Mouse (Mus musculus): ENCODE data around the gene Lrwd1. TPM values are rescaled to one million over a fixed set of nuclear protein-coding genes. Genes with fewer than 3 reads are reported as not detected.

Lrwd1 gene
- polyA plus RNA-seq, 1 experiment from 2014 or later, result 37.7 TPM

- peak overlapping the region; percentile 52 for H3K4me3 ChIP-seq
- peak overlapping the region; percentile 83 for H3K4me2 ChIP-seq (replicated peaks)
- WGBS, result 2% methylated on average over 23 of the region's 23 CpGs
- no peaks in the 10 kb centered on the region for H3K9me3 ChIP-seq
- peaks cover 17% of the 10 kb centered on the region for H3K4me1 ChIP-seq
- ATAC-seq (ENCODE audit: low FRiP score, low read depth), result peak; percentile 26; the same call in 1 of the 2 replicates
- no peak overlapping the region for H3K27ac ChIP-seq
- H3K9ac ChIP-seq, result peak overlapping the region; percentile 49; the same call in 1 of the 2 replicates
- no peaks in the 10 kb centered on the region for H3K36me3 ChIP-seq
- peaks cover 14% of the 10 kb centered on the region for H3K27me3 ChIP-seq (replicated peaks)
Observed at GRCm38 (mm10) chr5:136084144-136084881, 51.6 kb downstream of the Lrwd1 start.

GRCm38 (mm10) chr5:136083669-136084107 lies 52.2 kb downstream of the Lrwd1 start, which contains the start of gene Rasa4:
Gene Rasa4 (plus strand): TSS chr5:136083916.
- peaks cover 14% of the 10 kb centered on the region for H3K27me3 ChIP-seq (replicated peaks)
- H3K9ac ChIP-seq, result peak within 1 kb of the TSS; percentile 49; the same call in 1 of the 2 replicates
- H3K4me2 ChIP-seq (replicated peaks), result peak within 1 kb of the TSS; percentile 83
- no peaks in the 10 kb centered on the region for H3K36me3 ChIP-seq
- peak within 1 kb of the TSS; percentile 52 for H3K4me3 ChIP-seq
- WGBS, result under 1% methylated on average over 27 of the region's 28 CpGs
- no peak within 1 kb of the TSS for H3K27ac ChIP-seq
- ATAC-seq (ENCODE audit: low FRiP score, low read depth), result peak; percentile 93
- H3K4me1 ChIP-seq, result peaks cover 17% of the 10 kb centered on the region
- H3K9me3 ChIP-seq, result no peaks in the 10 kb centered on the region

GRCm38 (mm10) chr5:136082345-136082744 lies 53.5 kb downstream of the Lrwd1 start:
- Histone ChIP-seq H3K9me3 (no peaks in the 10 kb centered on the region), H3K36me3 (no peaks in the 10 kb centered on the region), H3K4me2 (replicated peaks) (no peak overlapping the region), H3K4me1 (peaks cover 17% of the 10 kb centered on the region), H3K27ac (no peak overlapping the region), H3K4me3 (no peak overlapping the region), H3K9ac (no peak overlapping the region), H3K27me3 (replicated peaks) (peaks cover 14% of the 10 kb centered on the region)
- no peak for ATAC-seq (ENCODE audit: low FRiP score, low read depth)
- WGBS, result 76% methylated on average over 4 of the region's 4 CpGs

GRCm38 (mm10) chr5:136078136-136078535 lies 57.7 kb downstream of the Lrwd1 start:
- no peak overlapping the region for H3K27ac ChIP-seq
- no peaks in the 10 kb centered on the region for H3K36me3 ChIP-seq
- no peak for ATAC-seq (ENCODE audit: low FRiP score, low read depth)
- H3K27me3 ChIP-seq (replicated peaks), result no peaks in the 10 kb centered on the region; the same call in 1 of the 2 replicates
- H3K9ac ChIP-seq, result no peak overlapping the region
- no peaks in the 10 kb centered on the region for H3K9me3 ChIP-seq
- H3K4me2 ChIP-seq (replicated peaks), result no peak overlapping the region
- no peaks in the 10 kb centered on the region for H3K4me1 ChIP-seq
- no peak overlapping the region for H3K4me3 ChIP-seq
- 93% methylated on average over 5 of the region's 5 CpGs for WGBS

- Histone ChIP-seq H3K27me3 (replicated peaks) (no peaks in the 10 kb centered on the region; the same call in 1 of the 2 replicates), H3K4me1 (no peaks in the 10 kb centered on the region), H3K9ac (no peak overlapping the region), H3K4me2 (replicated peaks) (no peak overlapping the region), H3K36me3 (no peaks in the 10 kb centered on the region), H3K4me3 (no peak overlapping the region), H3K9me3 (no peaks in the 10 kb centered on the region), H3K27ac (no peak overlapping the region)
- 86% methylated on average over 9 of the region's 9 CpGs for WGBS
- no peak for ATAC-seq (ENCODE audit: low FRiP score, low read depth)
Observed at GRCm38 (mm10) chr5:136077001-136077550, 58.8 kb downstream of the Lrwd1 start.

- no peak for ATAC-seq (ENCODE audit: low FRiP score, low read depth)
- WGBS, result 54% methylated on average over 7 of the region's 7 CpGs
Observed at GRCm38 (mm10) chr5:136076284-136076683, 59.6 kb downstream of the Lrwd1 start.

GRCm38 (mm10) chr5:136075076-136075475 lies 60.8 kb downstream of the Lrwd1 start:
- no peaks in the 10 kb centered on the region for H3K9me3 ChIP-seq
- no peak overlapping the region for H3K27ac ChIP-seq
- H3K27me3 ChIP-seq (replicated peaks), result no peaks in the 10 kb centered on the region; the same call in 1 of the 2 replicates
- no peak for ATAC-seq (ENCODE audit: low FRiP score, low read depth)
- H3K36me3 ChIP-seq, result no peaks in the 10 kb centered on the region
- H3K4me1 ChIP-seq, result no peaks in the 10 kb centered on the region
- WGBS, result 91% methylated on average over 5 of the region's 5 CpGs
- H3K9ac ChIP-seq, result no peak overlapping the region
- H3K4me2 ChIP-seq (replicated peaks), result no peak overlapping the region
- no peak overlapping the region for H3K4me3 ChIP-seq

More at GRCm38 (mm10) chr5:136076284-136076683, 59.6 kb downstream of the Lrwd1 start:
- Histone ChIP-seq H3K9me3 (no peaks in the 10 kb centered on the region), H3K9ac (no peak overlapping the region), H3K4me1 (no peaks in the 10 kb centered on the region), H3K36me3 (no peaks in the 10 kb centered on the region), H3K4me3 (no peak overlapping the region), H3K4me2 (replicated peaks) (no peak overlapping the region), H3K27me3 (replicated peaks) (no peaks in the 10 kb centered on the region; the same call in 1 of the 2 replicates), H3K27ac (no peak overlapping the region)

- Histone ChIP-seq H3K27ac (no peak overlapping the region), H3K4me1 (no peaks in the 10 kb centered on the region), H3K27me3 (replicated peaks) (no peaks in the 10 kb centered on the region; the same call in 1 of the 2 replicates), H3K4me3 (no peak overlapping the region), H3K4me2 (replicated peaks) (no peak overlapping the region), H3K9me3 (no peaks in the 10 kb centered on the region), H3K9ac (no peak overlapping the region), H3K36me3 (no peaks in the 10 kb centered on the region)
- WGBS, result 71% methylated on average over 11 of the region's 11 CpGs
- no peak for ATAC-seq (ENCODE audit: low FRiP score, low read depth)
Observed at GRCm38 (mm10) chr5:136073526-136073925, 62.3 kb downstream of the Lrwd1 start.

- Histone ChIP-seq H3K9me3 (no peaks in the 10 kb centered on the region), H3K27ac (no peak overlapping the region), H3K4me1 (no peaks in the 10 kb centered on the region), H3K4me2 (replicated peaks) (no peak overlapping the region), H3K9ac (no peak overlapping the region), H3K27me3 (replicated peaks) (no peaks in the 10 kb centered on the region; the same call in 1 of the 2 replicates), H3K36me3 (no peaks in the 10 kb centered on the region), H3K4me3 (no peak overlapping the region)
- WGBS, result 66% methylated on average over 6 of the region's 6 CpGs
- ATAC-seq (ENCODE audit: low FRiP score, low read depth), result no peak
Observed at GRCm38 (mm10) chr5:136073051-136073450, 62.8 kb downstream of the Lrwd1 start.

Small RNA genes within 50 kb of the gene (microRNA-seq; reads per million reads assigned to microRNA genes)
- 0.87 reads per million for gene Mir7035

Other genes with a start within 250 kb of the Lrwd1 start
- gene Hspb1, start 248.2 kb downstream of the Lrwd1 start, polyA plus RNA-seq (2016; fragmentation: Nextera tagmentation; extraction: Ambion mirVana), result 22.3 and 26.5 TPM in 2 replicates
- 516 and 524 TPM in 2 replicates for gene Ywhag, start 201.5 kb downstream of the Lrwd1 start, polyA plus RNA-seq (2016; fragmentation: Nextera tagmentation; extraction: Ambion mirVana)
- 1.4 and 1.7 TPM in 2 replicates for gene Ssc4d, start 161.5 kb downstream of the Lrwd1 start, polyA plus RNA-seq (2016; fragmentation: Nextera tagmentation; extraction: Ambion mirVana)
- 0.15 TPM in 1 of 2 replicates, not detected in the other for gene Zp3, start 156.0 kb downstream of the Lrwd1 start, polyA plus RNA-seq (2016; fragmentation: Nextera tagmentation; extraction: Ambion mirVana)
- 29.5 and 31.7 TPM in 2 replicates for gene Dtx2, start 141.3 kb downstream of the Lrwd1 start, polyA plus RNA-seq (2016; fragmentation: Nextera tagmentation; extraction: Ambion mirVana)
- 0.10 and 0.19 TPM in 2 replicates for gene Upk3b, start 97.6 kb downstream of the Lrwd1 start, polyA plus RNA-seq (2016; fragmentation: Nextera tagmentation; extraction: Ambion mirVana)
- 1.4 and 2.1 TPM in 2 replicates for gene Upk3bl, start 81.6 kb downstream of the Lrwd1 start, polyA plus RNA-seq (2016; fragmentation: Nextera tagmentation; extraction: Ambion mirVana)
- 10.8 and 11.0 TPM in 2 replicates for gene Rasa4, start 52.2 kb downstream of the Lrwd1 start, polyA plus RNA-seq (2016; fragmentation: Nextera tagmentation; extraction: Ambion mirVana)
- 234 and 249 TPM in 2 replicates for gene Polr2j, start 19.4 kb downstream of the Lrwd1 start, polyA plus RNA-seq (2016; fragmentation: Nextera tagmentation; extraction: Ambion mirVana)
- 23.8 and 24.6 TPM in 2 replicates for gene Alkbh4, start 72 bp upstream of the Lrwd1 start, polyA plus RNA-seq (2016; fragmentation: Nextera tagmentation; extraction: Ambion mirVana)
- 18.6 and 18.9 TPM in 2 replicates for gene Orai2, start 34.6 kb upstream of the Lrwd1 start, polyA plus RNA-seq (2016; fragmentation: Nextera tagmentation; extraction: Ambion mirVana)
- gene Prkrip1, start 62.9 kb upstream of the Lrwd1 start, polyA plus RNA-seq (2016; fragmentation: Nextera tagmentation; extraction: Ambion mirVana), result 65.1 and 78.9 TPM in 2 replicates
- gene Sh2b2, start 110.5 kb upstream of the Lrwd1 start, polyA plus RNA-seq (2016; fragmentation: Nextera tagmentation; extraction: Ambion mirVana), result 28.0 and 29.2 TPM in 2 replicates